Mouse (Mus musculus) CD4-positive, CD25-positive, alpha-beta regulatory T cell, adult 4 months (primary cell): ENCODE measurements around the gene Tgtp1. TPM values are rescaled to one million over a fixed set of nuclear protein-coding genes. Genes with fewer than 3 reads are reported as not detected.
"Not testable (repeated sequence)": the region's sequence is repeated elsewhere in the genome, so short reads cannot be mapped to it uniquely, and the experiment has no call there.

ENCODE experiments used
- ATAC-seq: one replicate; pipeline ENCODE4 v1.8.0; 2017
- polyA plus RNA-seq, 2 experiments: library from polyadenylated mRNA; unstranded; fragments of 100-300 nt; shearing (Covaris generic); gene quantifications; one replicate each; pipeline ENCODE4 v1.2.1; 2017

Gene Tgtp1
- polyA plus RNA-seq, result 100 to 1,000 TPM; 337 to 352 TPM

GRCm38 (mm10) chr11:48994018-48994417 is at the start of gene Tgtp1:
TSS of gene Tgtp1 (minus strand) at chr11:48994172.
- peak; percentile 53 for ATAC-seq

- ATAC-seq, result not testable (repeated sequence)
Measured at GRCm38 (mm10) chr11:49012074-49012473, 18.1 kb upstream of the Tgtp1 start.

- ATAC-seq, result not testable (repeated sequence)
Measured at GRCm38 (mm10) chr11:49006785-49007184, 12.8 kb upstream of the Tgtp1 start.

- peak; percentile 86 for ATAC-seq
Measured at GRCm38 (mm10) chr11:49006317-49006716, 12.3 kb upstream of the Tgtp1 start.

- peak; percentile 82 for ATAC-seq
Measured at GRCm38 (mm10) chr11:49000411-49000810, 6.4 kb upstream of the Tgtp1 start.

- ATAC-seq, result not testable (repeated sequence)
Measured at GRCm38 (mm10) chr11:48993296-48993695, 676 bp downstream of the Tgtp1 start.

- ATAC-seq, result peak; percentile 21
Measured at GRCm38 (mm10) chr11:48991740-48992520, 2.0 kb downstream of the Tgtp1 start, which contains the start of gene Gm12185. TSS of gene Gm12185 (minus strand) at chr11:48992226.

- ATAC-seq, result peak; percentile 58
Measured at GRCm38 (mm10) chr11:48989981-48990380, 4.0 kb downstream of the Tgtp1 start.

- ATAC-seq, result peak; percentile 55
Measured at GRCm38 (mm10) chr11:48988219-48988618, 5.8 kb downstream of the Tgtp1 start.

- ATAC-seq, result peak; percentile 54
Measured at GRCm38 (mm10) chr11:48982848-48983247, 11.1 kb downstream of the Tgtp1 start.

GRCm38 (mm10) chr11:48980052-48980451 is 13.9 kb downstream of the Tgtp1 start:
- peak; percentile 27 for ATAC-seq

- peak; percentile 77 for ATAC-seq
Measured at GRCm38 (mm10) chr11:48979251-48979650, 14.7 kb downstream of the Tgtp1 start, which contains the start of gene 9930111J21Rik1. TSS of gene 9930111J21Rik1 (minus strand) at chr11:48979398.

- not testable (repeated sequence) for ATAC-seq
Measured at GRCm38 (mm10) chr11:48978240-48978939, 15.6 kb downstream of the Tgtp1 start, which contains the start of gene Olfr56. TSS of gene Olfr56 (plus strand) at chr11:48978889.

GRCm38 (mm10) chr11:48974686-48975085 is 19.3 kb downstream of the Tgtp1 start:
- ATAC-seq, result not testable (repeated sequence)

GRCm38 (mm10) chr11:48946090-48946489 is 47.9 kb downstream of the Tgtp1 start, which contains the start of gene Psme2b:
TSS of gene Psme2b (minus strand) at chr11:48946190.
- ATAC-seq, result not testable (repeated sequence)

- ATAC-seq, result not testable (repeated sequence)
Measured at GRCm38 (mm10) chr11:48939286-48939685, 54.7 kb downstream of the Tgtp1 start.

Other genes with a start within 250 kb of the Tgtp1 start
- 1,000 to 10,000 TPM; 1,099 to 1,661 TPM for gene Rack1, start 193.8 kb downstream of the Tgtp1 start, polyA plus RNA-seq
- gene Trim41, start 176.8 kb downstream of the Tgtp1 start, polyA plus RNA-seq, result 1 to 10 TPM; 2.0 to 3.7 TPM
- 1 to 10 TPM in 1 of 2 experiments, under 1 TPM in 1; 0.77 to 2.1 TPM for gene Trim7, start 168.0 kb downstream of the Tgtp1 start, polyA plus RNA-seq
- 1 to 10 TPM in 1 of 2 experiments, under 1 TPM in 1; 0.92 to 4.1 TPM for gene Gm12184, start 167.5 kb downstream of the Tgtp1 start, polyA plus RNA-seq
- 100 to 1,000 TPM; 189 to 229 TPM for gene Irgm1, start 122.5 kb downstream of the Tgtp1 start, polyA plus RNA-seq
- gene Gm5431, start 92.0 kb downstream of the Tgtp1 start, polyA plus RNA-seq, result 1 to 10 TPM in 1 of 2 experiments, under 1 TPM in 1; 0.39 to 1.1 TPM
- 100 to 1,000 TPM; 248 to 283 TPM for gene Psme2b, start 48.0 kb downstream of the Tgtp1 start, polyA plus RNA-seq
- 1 to 10 TPM in 1 of 2 experiments, under 1 TPM in 1; 0.92 to 1.1 TPM for gene Olfr56, start 15.3 kb downstream of the Tgtp1 start, polyA plus RNA-seq
- gene 9930111J21Rik1, start 14.8 kb downstream of the Tgtp1 start, polyA plus RNA-seq, result 100 to 1,000 TPM; 159 to 268 TPM
- 1 to 10 TPM; 7.0 to 8.0 TPM for gene Gm12185, start 1.9 kb downstream of the Tgtp1 start, polyA plus RNA-seq
- 100 to 1,000 TPM; 148 to 213 TPM for gene 9930111J21Rik2, start 57.1 kb upstream of the Tgtp1 start, polyA plus RNA-seq
- 100 to 1,000 TPM; 424 to 495 TPM for gene Tgtp2, start 70.0 kb upstream of the Tgtp1 start, polyA plus RNA-seq
- gene Ifi47, start 82.4 kb upstream of the Tgtp1 start, polyA plus RNA-seq, result 100 to 1,000 TPM; 473 to 495 TPM
- under 1 TPM; 0.35 to 0.47 TPM for gene Olfr1396, start 120.7 kb upstream of the Tgtp1 start, polyA plus RNA-seq
- not detected for gene Olfr1395, start 148.1 kb upstream of the Tgtp1 start, polyA plus RNA-seq
- not detected for gene Olfr1394, start 160.2 kb upstream of the Tgtp1 start, polyA plus RNA-seq
- under 1 TPM in 1 of 2 experiments, not detected in 1; 0.35 TPM for gene Btnl9, start 193.0 kb upstream of the Tgtp1 start, polyA plus RNA-seq
- gene Zfp62, start 209.1 kb upstream of the Tgtp1 start, polyA plus RNA-seq, result 10 to 100 TPM; 60.2 to 62.0 TPM